Mouse (Mus musculus): ENCODE data around the gene Dennd5a. TPM values are rescaled to one million over a fixed set of nuclear protein-coding genes. Genes with fewer than 3 reads are reported as not detected.

Dennd5a gene
- polyA plus RNA-seq, 1 experiment from 2014 or later = 43.4 TPM

- H3K36me3 ChIP-seq (ENCODE audit: control insufficient read depth, insufficient read depth, low read length) = no peaks in the 10 kb centered on the region
- H3K27ac ChIP-seq (ENCODE audit: low read depth, low read length) = no peak overlapping the region
- H3K4me2 ChIP-seq (replicated peaks; ENCODE audit: low read depth, low read length) = no peak overlapping the region
- 33% methylated on average over 3 of the region's 3 CpGs for WGBS
- H3K9ac ChIP-seq (ENCODE audit: low read depth, low read length) = no peak overlapping the region
- no peak overlapping the region for H3K4me3 ChIP-seq (ENCODE audit: low read length)
- ATAC-seq (ENCODE audit: low FRiP score, low TSS enrichment) = 0 out of 2 replicates have a peak, but pooled peaks have one; percentile 11
- H3K27me3 ChIP-seq (ENCODE audit: control insufficient read depth, insufficient read depth, low read length) = peaks cover 24% of the 10 kb centered on the region
- no peaks in the 10 kb centered on the region for H3K9me3 ChIP-seq (ENCODE audit: control insufficient read depth, low read length)
- H3K4me1 ChIP-seq (ENCODE audit: control insufficient read depth, insufficient read depth, low read length) = 0 out of 2 replicates have a peak, but pooled peaks cover 7% of the 10 kb centered on the region
Observed at GRCm38 (mm10) chr7:109866643-109867042, 93.6 kb downstream of the Dennd5a start.

GRCm38 (mm10) chr7:109865370-109866229 lies 94.7 kb downstream of the Dennd5a start, which contains the start of gene Scube2:
TSS of gene Scube2 (minus strand) at chr7:109865679.
- Histone ChIP-seq H3K4me2 (replicated peaks; ENCODE audit: low read depth, low read length) (peak within 1 kb of the TSS; percentile 98), H3K27me3 (ENCODE audit: control insufficient read depth, insufficient read depth, low read length) (peaks cover 24% of the 10 kb centered on the region), H3K4me1 (ENCODE audit: control insufficient read depth, insufficient read depth, low read length) (0 out of 2 replicates have a peak, but pooled peaks cover 7% of the 10 kb centered on the region), H3K27ac (ENCODE audit: low read depth, low read length) (no peak within 1 kb of the TSS), H3K4me3 (ENCODE audit: low read length) (peak within 1 kb of the TSS; percentile 56), H3K9me3 (ENCODE audit: control insufficient read depth, low read length) (no peaks in the 10 kb centered on the region), H3K36me3 (ENCODE audit: control insufficient read depth, insufficient read depth, low read length) (no peaks in the 10 kb centered on the region), H3K9ac (ENCODE audit: low read depth, low read length) (peak within 1 kb of the TSS; percentile 65)
- WGBS = under 1% methylated on average over 55 of the region's 69 CpGs
- peak; percentile 80 for ATAC-seq (ENCODE audit: low FRiP score, low TSS enrichment)

GRCm38 (mm10) chr7:109863561-109863960 lies 96.7 kb downstream of the Dennd5a start:
- H3K9me3 ChIP-seq (ENCODE audit: control insufficient read depth, low read length) = no peaks in the 10 kb centered on the region
- no peak overlapping the region for H3K9ac ChIP-seq (ENCODE audit: low read depth, low read length)
- WGBS = 30% methylated on average over 4 of the region's 4 CpGs
- H3K4me2 ChIP-seq (replicated peaks; ENCODE audit: low read depth, low read length) = no peak overlapping the region
- H3K4me3 ChIP-seq (ENCODE audit: low read length) = no peak overlapping the region
- H3K27ac ChIP-seq (ENCODE audit: low read depth, low read length) = no peak overlapping the region
- no peak for ATAC-seq (ENCODE audit: low FRiP score, low TSS enrichment)
- H3K27me3 ChIP-seq (ENCODE audit: control insufficient read depth, insufficient read depth, low read length) = peaks cover 24% of the 10 kb centered on the region
- H3K4me1 ChIP-seq (ENCODE audit: control insufficient read depth, insufficient read depth, low read length) = 0 out of 2 replicates have a peak, but pooled peaks cover 7% of the 10 kb centered on the region
- H3K36me3 ChIP-seq (ENCODE audit: control insufficient read depth, insufficient read depth, low read length) = no peaks in the 10 kb centered on the region

- Histone ChIP-seq H3K9ac (ENCODE audit: low read depth, low read length) (no peak overlapping the region), H3K9me3 (ENCODE audit: control insufficient read depth, low read length) (no peaks in the 10 kb centered on the region), H3K27ac (ENCODE audit: low read depth, low read length) (no peak overlapping the region), H3K4me3 (ENCODE audit: low read length) (no peak overlapping the region), H3K4me1 (ENCODE audit: control insufficient read depth, insufficient read depth, low read length) (0 out of 2 replicates have a peak, but pooled peaks cover 2% of the 10 kb centered on the region), H3K36me3 (ENCODE audit: control insufficient read depth, insufficient read depth, low read length) (no peaks in the 10 kb centered on the region), H3K27me3 (ENCODE audit: control insufficient read depth, insufficient read depth, low read length) (peaks cover 14% of the 10 kb centered on the region), H3K4me2 (replicated peaks; ENCODE audit: low read depth, low read length) (no peak overlapping the region)
- peak; percentile 75 for ATAC-seq (ENCODE audit: low FRiP score, low TSS enrichment)
- WGBS = 80% methylated on average over 7 of the region's 7 CpGs
Observed at GRCm38 (mm10) chr7:109860162-109860561, 100.1 kb downstream of the Dennd5a start.

- no peak for ATAC-seq (ENCODE audit: low FRiP score, low TSS enrichment)
- 68% methylated on average over 6 of the region's 6 CpGs for WGBS
Observed at GRCm38 (mm10) chr7:109859354-109859753, 100.9 kb downstream of the Dennd5a start.

GRCm38 (mm10) chr7:109852752-109853212 lies 107.5 kb downstream of the Dennd5a start:
- Histone ChIP-seq H3K9ac (ENCODE audit: low read depth, low read length) (no peak overlapping the region), H3K4me3 (ENCODE audit: low read length) (no peak overlapping the region), H3K4me2 (replicated peaks; ENCODE audit: low read depth, low read length) (no peak overlapping the region), H3K27ac (ENCODE audit: low read depth, low read length) (no peak overlapping the region), H3K9me3 (ENCODE audit: control insufficient read depth, low read length) (no peaks in the 10 kb centered on the region), H3K36me3 (ENCODE audit: control insufficient read depth, insufficient read depth, low read length) (no peaks in the 10 kb centered on the region), H3K27me3 (ENCODE audit: control insufficient read depth, insufficient read depth, low read length) (no peaks in the 10 kb centered on the region; the same call in 1 of the 2 replicates), H3K4me1 (ENCODE audit: control insufficient read depth, insufficient read depth, low read length) (no peaks in the 10 kb centered on the region)
- ATAC-seq (ENCODE audit: low FRiP score, low TSS enrichment) = 0 out of 2 replicates have a peak, but pooled peaks have one; percentile 57
- 29% methylated on average over 7 of the region's 7 CpGs for WGBS

More at GRCm38 (mm10) chr7:109859354-109859753, 100.9 kb downstream of the Dennd5a start:
- Histone ChIP-seq H3K27me3 (ENCODE audit: control insufficient read depth, insufficient read depth, low read length) (peaks cover 8% of the 10 kb centered on the region), H3K36me3 (ENCODE audit: control insufficient read depth, insufficient read depth, low read length) (no peaks in the 10 kb centered on the region), H3K27ac (ENCODE audit: low read depth, low read length) (no peak overlapping the region), H3K9me3 (ENCODE audit: control insufficient read depth, low read length) (no peaks in the 10 kb centered on the region), H3K9ac (ENCODE audit: low read depth, low read length) (no peak overlapping the region), H3K4me2 (replicated peaks; ENCODE audit: low read depth, low read length) (no peak overlapping the region), H3K4me1 (ENCODE audit: control insufficient read depth, insufficient read depth, low read length) (no peaks in the 10 kb centered on the region), H3K4me3 (ENCODE audit: low read length) (no peak overlapping the region)

GRCm38 (mm10) chr7:109852017-109852416 lies 108.3 kb downstream of the Dennd5a start:
- ATAC-seq (ENCODE audit: low FRiP score, low TSS enrichment) = no peak
- Histone ChIP-seq H3K27ac (ENCODE audit: low read depth, low read length) (no peak overlapping the region), H3K4me1 (ENCODE audit: control insufficient read depth, insufficient read depth, low read length) (no peaks in the 10 kb centered on the region), H3K36me3 (ENCODE audit: control insufficient read depth, insufficient read depth, low read length) (no peaks in the 10 kb centered on the region), H3K4me3 (ENCODE audit: low read length) (no peak overlapping the region), H3K9ac (ENCODE audit: low read depth, low read length) (no peak overlapping the region), H3K4me2 (replicated peaks; ENCODE audit: low read depth, low read length) (no peak overlapping the region), H3K27me3 (ENCODE audit: control insufficient read depth, insufficient read depth, low read length) (no peaks in the 10 kb centered on the region; the same call in 1 of the 2 replicates), H3K9me3 (ENCODE audit: control insufficient read depth, low read length) (no peaks in the 10 kb centered on the region)
- WGBS = 82% methylated on average over 7 of the region's 7 CpGs

GRCm38 (mm10) chr7:109850531-109850930 lies 109.7 kb downstream of the Dennd5a start:
- Histone ChIP-seq H3K4me3 (ENCODE audit: low read length) (no peak overlapping the region), H3K4me2 (replicated peaks; ENCODE audit: low read depth, low read length) (no peak overlapping the region), H3K9ac (ENCODE audit: low read depth, low read length) (no peak overlapping the region), H3K27me3 (ENCODE audit: control insufficient read depth, insufficient read depth, low read length) (no peaks in the 10 kb centered on the region; the same call in 1 of the 2 replicates), H3K4me1 (ENCODE audit: control insufficient read depth, insufficient read depth, low read length) (no peaks in the 10 kb centered on the region), H3K36me3 (ENCODE audit: control insufficient read depth, insufficient read depth, low read length) (no peaks in the 10 kb centered on the region), H3K9me3 (ENCODE audit: control insufficient read depth, low read length) (no peaks in the 10 kb centered on the region), H3K27ac (ENCODE audit: low read depth, low read length) (no peak overlapping the region)
- 76% methylated on average over 3 of the region's 3 CpGs for WGBS
- no peak for ATAC-seq (ENCODE audit: low FRiP score, low TSS enrichment)
